8 mouse cellular contexts compared by ENCODE assay signal in genomic region chr12:24707480-24707802, GRCm38 (mm10). TPM values are rescaled to one million over a fixed set of nuclear protein-coding genes. Genes with fewer than 3 reads are reported as not detected.
DNase-seq lines count a peak whose midpoint lies in the region; ATAC-seq and TF ChIP-seq lines count a peak whose summit lies in the region.

No protein-coding gene starts in this region.

- DNase-seq in kidney, postnatal 0 days (ENCODE audit: low spot score): peak; percentile 67
- DNase-seq in kidney, postnatal 36 days: no peak
- DNase-seq in brain, embryonic 14.5 days (ENCODE audit: low read depth): peak; percentile 18
- DNase-seq in neural tube, embryonic 11.5 days (ENCODE audit: low spot score): no peak
- no peak for DNase-seq in cerebellum, adult 2 months
- no peak for DNase-seq in right cerebral cortex, adult 2 months (ENCODE audit: low spot score in 2 of 2)
- DNase-seq in kidney, adult 2 months: no peak

- H3K27me3 ChIP-seq in kidney, postnatal 0 days (ENCODE audit: insufficient read depth, low read length): no peaks in the 10 kb centered on the region
- H3K27me3 ChIP-seq in hindbrain, embryonic 16.5 days (replicated peaks; ENCODE audit: control insufficient read depth, insufficient read depth, low read length): peaks cover 2% of the 10 kb centered on the region; the same call in 1 of the 2 replicates
- no peaks in the 10 kb centered on the region for H3K27me3 ChIP-seq in neural tube, embryonic 11.5 days (ENCODE audit: control insufficient read depth, insufficient read depth, low read length)
- no peaks in the 10 kb centered on the region; the same call in 1 of the 2 replicates for H3K27me3 ChIP-seq in cerebellum, adult 2 months (ENCODE audit: control insufficient read depth, insufficient read depth, low read length)
- no peaks in the 10 kb centered on the region for H3K27me3 ChIP-seq in kidney, adult 2 months (replicated peaks; ENCODE audit: control insufficient read depth, insufficient read depth, low read length)

- H3K4me1 ChIP-seq in kidney, postnatal 0 days (replicated peaks; ENCODE audit: insufficient read depth, low read length): 0 out of 2 replicates have a peak, but pooled peaks cover 8% of the 10 kb centered on the region
- H3K4me1 ChIP-seq in hindbrain, embryonic 16.5 days (ENCODE audit: control insufficient read depth, insufficient read depth, low read depth, low read length): peaks cover 19% of the 10 kb centered on the region
- peaks cover 18% of the 10 kb centered on the region for H3K4me1 ChIP-seq in neural tube, embryonic 11.5 days (ENCODE audit: control insufficient read depth, insufficient read depth, low read length)
- no peaks in the 10 kb centered on the region for H3K4me1 ChIP-seq in cerebellum, adult 2 months (ENCODE audit: control insufficient read depth, insufficient read depth, low read length)
- H3K4me1 ChIP-seq in kidney, adult 2 months (ENCODE audit: control insufficient read depth, insufficient read depth, low read length): peaks cover 7% of the 10 kb centered on the region; the same call in 1 of the 2 replicates

- peaks cover 8% of the 10 kb centered on the region; the same call in 1 of the 2 replicates for H3K36me3 ChIP-seq in kidney, postnatal 0 days (ENCODE audit: insufficient read depth, low read length)
- no peaks in the 10 kb centered on the region for H3K36me3 ChIP-seq in hindbrain, embryonic 16.5 days (ENCODE audit: control insufficient read depth, insufficient read depth, low read length)
- H3K36me3 ChIP-seq in neural tube, embryonic 11.5 days (ENCODE audit: control insufficient read depth, insufficient read depth, low read length): peaks cover 9% of the 10 kb centered on the region
- H3K36me3 ChIP-seq in kidney, adult 2 months (ENCODE audit: control insufficient read depth, insufficient read depth, low read length): no peaks in the 10 kb centered on the region

- H3K4me3 ChIP-seq in kidney, postnatal 0 days (replicated peaks; ENCODE audit: low read depth, low read length): peak overlapping the region; percentile 68
- H3K4me3 ChIP-seq in hindbrain, embryonic 16.5 days (ENCODE audit: low read length): peak overlapping the region; percentile 86
- H3K4me3 ChIP-seq in neural tube, embryonic 11.5 days (ENCODE audit: low read depth, low read length): peak overlapping the region; percentile 93
- no peak overlapping the region for H3K4me3 ChIP-seq in cerebellum, adult 2 months (replicated peaks; ENCODE audit: insufficient read depth, low read depth, low read length)
- no peak overlapping the region for H3K4me3 ChIP-seq in kidney, adult 2 months (ENCODE audit: insufficient read depth, low read depth, low read length)

- H3K9ac ChIP-seq in kidney, postnatal 0 days (ENCODE audit: low read depth, low read length): peak overlapping the region; percentile 57; the same call in 1 of the 2 replicates
- H3K9ac ChIP-seq in hindbrain, embryonic 16.5 days (ENCODE audit: low read depth, low read length): peak overlapping the region; percentile 86; the same call in 1 of the 2 replicates
- peak overlapping the region; percentile 95 for H3K9ac ChIP-seq in neural tube, embryonic 11.5 days (ENCODE audit: low read length)

- no peaks in the 10 kb centered on the region for H3K9me3 ChIP-seq in kidney, postnatal 0 days (replicated peaks; ENCODE audit: low read length)
- no peaks in the 10 kb centered on the region for H3K9me3 ChIP-seq in hindbrain, embryonic 16.5 days (ENCODE audit: control insufficient read depth, low read length)
- H3K9me3 ChIP-seq in neural tube, embryonic 11.5 days (ENCODE audit: control insufficient read depth, low read length): no peaks in the 10 kb centered on the region

- H3K27ac ChIP-seq in kidney, postnatal 0 days: 0 out of 2 replicates have a peak overlapping the region, but pooled peaks have one; percentile 13
- no peak overlapping the region for H3K27ac ChIP-seq in hindbrain, embryonic 16.5 days (ENCODE audit: low read depth, low read length)
- no peak overlapping the region for H3K27ac ChIP-seq in neural tube, embryonic 11.5 days (ENCODE audit: low read depth, low read length)
- H3K27ac ChIP-seq in cerebellum, adult 2 months (ENCODE audit: insufficient read depth, low read length): no peak overlapping the region
- H3K27ac ChIP-seq in kidney, adult 2 months (ENCODE audit: insufficient read depth, low read depth, low read length): no peak overlapping the region

- TF ChIP-seq CTCF in kidney, postnatal 0 days (IDR thresholded peaks at IDR 0.05; ENCODE audit: low read depth): no peak
- no peak for TF ChIP-seq CTCF in brain, embryonic 14.5 days (IDR thresholded peaks at IDR 0.05; ENCODE audit: borderline replicate concordance, extremely low read depth, insufficient read depth, insufficient read length)
- no peak for TF ChIP-seq CTCF in cerebellum, adult 2 months (IDR thresholded peaks at IDR 0.05; ENCODE audit: borderline replicate concordance, insufficient read depth, low read depth, low read length)
- no peak for TF ChIP-seq CTCF in kidney, adult 2 months (conservative IDR thresholded peaks at IDR 0.05; ENCODE audit: insufficient read depth, insufficient read length, low read depth, low read length)

- WGBS in kidney, postnatal 0 days: 1% methylated on average over 9 of the region's 9 CpGs
- 0% methylated on average over 9 of the region's 9 CpGs for WGBS in hindbrain, embryonic 16.5 days
- under 1% methylated on average over 9 of the region's 9 CpGs for WGBS in neural tube, embryonic 11.5 days
- 2% methylated on average over 9 of the region's 9 CpGs for WGBS in cerebellum, adult 2 months
- WGBS in kidney, adult 2 months: 4% methylated on average over 9 of the region's 9 CpGs

- ATAC-seq in kidney, postnatal 0 days (replicated peaks; ENCODE audit: low FRiP score, low read depth): 0 out of 2 replicates have a peak, but pooled peaks have one; percentile 3
- ATAC-seq in hindbrain, embryonic 16.5 days: no peak
- peak; percentile 4; the same call in 1 of the 2 replicates for ATAC-seq in neural tube, embryonic 11.5 days (ENCODE audit: insufficient read depth, low FRiP score, low TSS enrichment)

- peak overlapping the region; percentile 84 for H3K4me2 ChIP-seq in kidney, postnatal 0 days (ENCODE audit: low read length)
- peak overlapping the region; percentile 94 for H3K4me2 ChIP-seq in hindbrain, embryonic 16.5 days (ENCODE audit: low read length)
- H3K4me2 ChIP-seq in neural tube, embryonic 11.5 days (ENCODE audit: low read depth): peak overlapping the region; percentile 62

- TF ChIP-seq POLR2A in brain, embryonic 14.5 days (IDR thresholded peaks at IDR 0.05; ENCODE audit: borderline replicate concordance, extremely low read depth, insufficient read depth, insufficient read length, poor library complexity, severe bottlenecking): no peak
- no peak for TF ChIP-seq POLR2A in cerebellum, adult 2 months (IDR thresholded peaks at IDR 0.05; ENCODE audit: borderline replicate concordance, insufficient read depth, low read length)
- no peak for TF ChIP-seq POLR2A in kidney, adult 2 months (IDR thresholded peaks at IDR 0.05; ENCODE audit: low read depth, low read length)

RNA-seq across cellular contexts. Expression of gene Rrm2, which starts 0.6 kb away (rescaled TPM):
- polyA plus RNA-seq in kidney, postnatal 0 days (2015; fragmentation: Nextera tagmentation; extraction: Ambion mirVana): 101 and 136 TPM in 2 replicates
- 38.1 and 47.0 TPM in 2 replicates for polyA plus RNA-seq in brain, embryonic 14.5 days (2012; rRNA removed)
- polyA plus RNA-seq in hindbrain, embryonic 16.5 days (2015; fragmentation: Nextera tagmentation; extraction: Ambion mirVana): 54.2 and 66.2 TPM in 2 replicates
- polyA plus RNA-seq in neural tube, embryonic 11.5 days (2014; fragmentation: Nextera tagmentation; extraction: Ambion mirVana): 389 and 409 TPM in 2 replicates
- 1.2 TPM in 2 replicates for polyA plus RNA-seq in cerebellum, adult 2 months (2012; rRNA removed)
- polyA plus RNA-seq in kidney, adult 2 months (2012; rRNA removed): 1.3 and 1.6 TPM in 2 replicates

RNA-seq across cellular contexts. Expression of gene Cys1, which starts 25.8 kb away (rescaled TPM):
- 16.2 and 16.4 TPM in 2 replicates for polyA plus RNA-seq in kidney, postnatal 0 days (2015; fragmentation: Nextera tagmentation; extraction: Ambion mirVana)
- polyA plus RNA-seq in brain, embryonic 14.5 days (2012; rRNA removed): 1.5 and 2.2 TPM in 2 replicates
- polyA plus RNA-seq in hindbrain, embryonic 16.5 days (2015; fragmentation: Nextera tagmentation; extraction: Ambion mirVana): 1.5 and 1.6 TPM in 2 replicates
- 0.62 and 1.3 TPM in 2 replicates for polyA plus RNA-seq in neural tube, embryonic 11.5 days (2014; fragmentation: Nextera tagmentation; extraction: Ambion mirVana)
- 6.0 and 6.2 TPM in 2 replicates for polyA plus RNA-seq in cerebellum, adult 2 months (2012; rRNA removed)
- polyA plus RNA-seq in kidney, adult 2 months (2012; rRNA removed): 71.1 and 93.2 TPM in 2 replicates

RNA-seq across cellular contexts. Expression of gene Klf11, which starts 56.4 kb away (rescaled TPM):
- 15.4 and 17.2 TPM in 2 replicates for polyA plus RNA-seq in kidney, postnatal 0 days (2015; fragmentation: Nextera tagmentation; extraction: Ambion mirVana)
- polyA plus RNA-seq in brain, embryonic 14.5 days (2012; rRNA removed): 15.1 and 19.6 TPM in 2 replicates
- polyA plus RNA-seq in hindbrain, embryonic 16.5 days (2015; fragmentation: Nextera tagmentation; extraction: Ambion mirVana): 14.9 and 15.5 TPM in 2 replicates
- 14.5 and 16.0 TPM in 2 replicates for polyA plus RNA-seq in neural tube, embryonic 11.5 days (2014; fragmentation: Nextera tagmentation; extraction: Ambion mirVana)
- 4.8 and 4.9 TPM in 2 replicates for polyA plus RNA-seq in cerebellum, adult 2 months (2012; rRNA removed)
- polyA plus RNA-seq in kidney, adult 2 months (2012; rRNA removed): 8.4 and 8.5 TPM in 2 replicates

Comparison
In these comparisons a context has a peak if more than half of its experiments do, and no peak if none do; other contexts are left out.
1. DNase-seq: peak in kidney, postnatal 0 days (single experiment) and brain, embryonic 14.5 days (single experiment); none in kidney, postnatal 36 days (0 of 2), neural tube, embryonic 11.5 days (single experiment), cerebellum, adult 2 months (0 of 2), right cerebral cortex, adult 2 months (0 of 2) and kidney, adult 2 months (single experiment).
2. H3K4me3 ChIP-seq: peak in kidney, postnatal 0 days (single experiment), hindbrain, embryonic 16.5 days (single experiment) and neural tube, embryonic 11.5 days (single experiment); none in cerebellum, adult 2 months (single experiment) and kidney, adult 2 months (single experiment).
3. RNA of gene Rrm2, which starts 0.6 kb away (polyA plus RNA-seq): 389 to 409 TPM in neural tube, embryonic 11.5 days, 101 to 136 TPM in kidney, postnatal 0 days, 54.2 to 66.2 TPM in hindbrain, embryonic 16.5 days and 38.1 to 47.0 TPM in brain, embryonic 14.5 days; 1.3 to 1.6 TPM in kidney, adult 2 months and 1.2 TPM in cerebellum, adult 2 months; every median in the first group is over 10 times any median in the second.
4. Peak in every context shown above with its lines, with median percentiles within 50 percentile points of each other: H3K4me2 ChIP-seq and H3K9ac ChIP-seq.